Mouse (Mus musculus) thymus, adult 2 months (tissue): ENCODE results near the gene Nckap1.

Experiments
- CTCF ChIP-seq: fragments of 200-500 bp; IDR thresholded peaks from 2 replicates; pipeline ENCODE4 v1.5.1; 2012; ENCODE audit warnings: mild to moderate bottlenecking, control low read depth, low read length, moderate library complexity, borderline replicate concordance; ENCODE audit not compliant: control insufficient read depth, poor library complexity, insufficient read depth; ENCODE audit errors: extremely low read depth
- POLR2A ChIP-seq: fragments of 200-500 bp; IDR thresholded peaks from 2 replicates; pipeline ENCODE4 v1.6.1; 2012; ENCODE audit warnings: mild to moderate bottlenecking, low read length, control low read depth, moderate library complexity; ENCODE audit not compliant: control insufficient read depth, poor library complexity, insufficient read depth; ENCODE audit errors: extremely low read depth

DNA sequence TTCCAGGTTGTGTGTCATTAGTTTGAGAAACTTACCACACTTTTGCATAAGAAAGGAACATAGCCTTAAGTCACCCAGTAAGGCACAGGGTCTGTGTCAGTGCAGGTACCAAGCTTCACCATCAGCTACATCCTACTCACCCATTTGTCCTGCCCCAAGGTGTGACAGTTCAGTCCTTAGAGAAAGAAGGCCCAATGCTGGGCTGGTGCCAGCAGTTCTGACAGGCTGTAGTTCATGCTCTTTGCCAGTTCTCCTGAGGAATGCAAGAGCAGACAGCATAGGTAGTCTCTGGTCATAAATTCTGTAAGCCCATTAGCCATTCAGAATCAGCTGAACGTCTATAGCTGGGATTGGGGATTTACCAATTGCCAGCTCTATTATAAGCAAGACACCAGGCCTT lies 105.3 kb downstream of the Nckap1 start:
- TF ChIP-seq POLR2A (no peak), CTCF (no peak)
